Comparison of ENCODE assay signal across 8 mouse cellular contexts in the genomic region with DNA sequence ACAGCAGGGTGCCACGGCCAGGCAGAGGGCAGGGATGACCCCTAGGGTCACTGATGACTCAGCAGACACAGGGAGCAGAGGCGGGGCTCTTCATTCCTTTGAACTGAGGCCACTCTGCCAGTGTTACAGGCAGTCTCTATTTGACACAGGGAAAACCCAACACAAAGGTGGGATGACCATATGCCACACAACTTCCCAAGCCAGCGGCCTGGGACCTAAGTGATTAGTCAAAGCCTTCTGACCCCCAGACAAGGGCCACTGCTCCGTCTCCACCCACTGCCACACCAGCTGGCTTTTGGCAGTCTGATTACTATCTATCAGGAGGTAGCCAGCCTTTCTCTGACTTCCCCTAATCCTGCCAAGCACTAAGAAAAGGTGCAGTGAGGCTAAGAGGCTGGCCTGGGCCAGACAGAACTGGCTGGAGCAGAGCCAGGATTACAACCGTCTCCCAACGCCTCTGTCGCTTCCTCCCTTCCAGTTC. TPM values are rescaled to one million over a fixed set of nuclear protein-coding genes. Genes with fewer than 3 reads are reported as not detected.
A peak's percentile ranks its signal among the peaks of the same experiment; 100 is the strongest.
DNase-seq lines count a peak whose midpoint lies in the region; ATAC-seq and TF ChIP-seq lines count a peak whose summit lies in the region.

No protein-coding gene starts in this region.

- in situ Hi-C loops in ES-E14 (cut with MboI; ENCODE audit: low sequenced_read_pairs in 2 of 2, unreplicated experiment in 2 of 2), result no loop called here

- no peaks in the 10 kb centered on the region for H3K9me3 ChIP-seq in ES-E14 (ENCODE audit: control insufficient read depth, insufficient read depth, low read depth, low read length)
- no peaks in the 10 kb centered on the region for H3K9me3 ChIP-seq in kidney, embryonic 15.5 days (replicated peaks)
- H3K9me3 ChIP-seq in midbrain, embryonic 13.5 days, result no peaks in the 10 kb centered on the region

- no peaks in the 10 kb centered on the region for H3K27me3 ChIP-seq in kidney, embryonic 15.5 days
- no peaks in the 10 kb centered on the region for H3K27me3 ChIP-seq in midbrain, embryonic 13.5 days

- TF ChIP-seq CTCF in embryonic fibroblast, embryonic 13.5 days (IDR thresholded peaks at IDR 0.05; ENCODE audit: borderline replicate concordance, insufficient read depth, low read length), result no peak

- ATAC-seq in kidney, embryonic 15.5 days (replicated peaks; ENCODE audit: low FRiP score), result 0 out of 2 replicates have a peak, but pooled peaks have one; percentile 13
- ATAC-seq in midbrain, embryonic 13.5 days, result no peak
- no peak for ATAC-seq in cerebellum, adult (ENCODE audit: insufficient number of reproducible peaks, low FRiP score, low TSS enrichment)

- no peak overlapping the region for H3K4me3 ChIP-seq in ES-E14 (ENCODE audit: insufficient read depth in 1 of 2, low read depth in 1 of 2, low read length in 2 of 2, poor library complexity in 1 of 2, severe bottlenecking in 1 of 2)
- no peak overlapping the region for H3K4me3 ChIP-seq in embryonic fibroblast, embryonic 13.5 days (ENCODE audit: insufficient read depth, low read length)
- H3K4me3 ChIP-seq in kidney, embryonic 15.5 days (replicated peaks), result no peak overlapping the region
- H3K4me3 ChIP-seq in midbrain, embryonic 13.5 days (replicated peaks), result no peak overlapping the region

- no peak for TF ChIP-seq POLR2A in embryonic fibroblast, embryonic 13.5 days (IDR thresholded peaks at IDR 0.05; ENCODE audit: low read depth, low read length)

- H3K36me3 ChIP-seq in ES-E14 (ENCODE audit: control insufficient read depth, insufficient read depth, low read length, poor library complexity, severe bottlenecking), result peaks cover 19% of the 10 kb centered on the region; the same call in 1 of the 2 replicates
- peaks cover 82% of the 10 kb centered on the region for H3K36me3 ChIP-seq in kidney, embryonic 15.5 days
- H3K36me3 ChIP-seq in midbrain, embryonic 13.5 days, result peaks cover 85% of the 10 kb centered on the region

- H3K4me1 ChIP-seq in ES-E14 (ENCODE audit: control insufficient read depth in 2 of 2, insufficient read depth in 2 of 2, low read length in 2 of 2, poor library complexity in 1 of 2), result peaks cover 31 to 54% of the 10 kb centered on the region in 2 experiments
- peaks cover 19% of the 10 kb centered on the region for H3K4me1 ChIP-seq in embryonic fibroblast, embryonic 13.5 days (ENCODE audit: control insufficient read depth, insufficient read depth, low read length)
- H3K4me1 ChIP-seq in kidney, embryonic 15.5 days, result peaks cover 81% of the 10 kb centered on the region
- H3K4me1 ChIP-seq in midbrain, embryonic 13.5 days (replicated peaks), result peaks cover 77% of the 10 kb centered on the region

- DNase-seq in heart, adult 11 months, result peak; percentile 96
- no peak for DNase-seq in heart, adult 8-10 months (ENCODE audit: low spot score)
- DNase-seq in ES-E14 (ENCODE audit: low read depth, low spot score), result no peak
- no peak for DNase-seq in thymus, postnatal 14 days

- H3K9ac ChIP-seq in ES-E14 (ENCODE audit: insufficient read depth, low read depth, low read length, poor library complexity, severe bottlenecking), result no peak overlapping the region
- H3K9ac ChIP-seq in kidney, embryonic 15.5 days, result no peak overlapping the region
- H3K9ac ChIP-seq in midbrain, embryonic 13.5 days (replicated peaks), result peak overlapping the region; percentile 15; the same call in 1 of the 2 replicates

- WGBS in kidney, embryonic 15.5 days, result 35% methylated on average over 7 of the region's 7 CpGs
- WGBS in midbrain, embryonic 13.5 days, result 21% methylated on average over 7 of the region's 7 CpGs

- H3K4me2 ChIP-seq in kidney, embryonic 15.5 days, result no peak overlapping the region
- H3K4me2 ChIP-seq in midbrain, embryonic 13.5 days (replicated peaks), result peak overlapping the region; percentile 25

- no peak overlapping the region for H3K27ac ChIP-seq in ES-E14 (ENCODE audit: insufficient read depth, low read depth, low read length, poor library complexity, severe bottlenecking)
- H3K27ac ChIP-seq in embryonic fibroblast, embryonic 13.5 days (ENCODE audit: insufficient read depth, low read length), result peak overlapping the region; percentile 7; the same call in 1 of the 2 replicates
- H3K27ac ChIP-seq in kidney, embryonic 15.5 days, result peak overlapping the region; percentile 69
- H3K27ac ChIP-seq in midbrain, embryonic 13.5 days, result no peak overlapping the region

TF ChIP-seq in ES-E14, 5 proteins besides CTCF, POLR2A, EP300 and RAD21:
- no peak for TF ChIP-seq ZC3H11A (IDR thresholded peaks at IDR 0.05; ENCODE audit: borderline replicate concordance, low read depth, low read length)
- TF ChIP-seq CHD2 (IDR thresholded peaks at IDR 0.05; ENCODE audit: low read depth, low read length), result no peak
- TF ChIP-seq MAFK (IDR thresholded peaks at IDR 0.05; ENCODE audit: insufficient read depth, low read depth, low read length), result peak; percentile 46; the same call in 1 of the 2 replicates
TF ChIP-seq in ES-E14: peak in this region for 1.

RNA-seq across cellular contexts. Expression of gene Csnk1e, which starts 20.1 kb away (rescaled TPM):
- 10 to 100 TPM; 49.3 to 64.6 (median 56.6) TPM for total RNA-seq in heart, adult 8-10 months (2022)
- 72.8 and 82.0 TPM in 2 replicates for total RNA-seq in ES-E14 (2012; rRNA removed)
- polyA plus RNA-seq in embryonic fibroblast, embryonic 13.5 days (2011; ENCODE audit: insufficient read length, low read depth, missing spikeins), result 62.7 and 78.9 TPM in 2 replicates
- polyA plus RNA-seq in kidney, embryonic 15.5 days (2015; fragmentation: Nextera tagmentation; extraction: Ambion mirVana), result 87.0 and 90.6 TPM in 2 replicates
- 233 and 269 TPM in 2 replicates for polyA plus RNA-seq in midbrain, embryonic 13.5 days (2015; fragmentation: Nextera tagmentation; extraction: Ambion mirVana)

RNA-seq across cellular contexts. Expression of gene Tmem184b, which starts 31.9 kb away (rescaled TPM):
- 10 to 100 TPM; 34.6 to 46.1 (median 39.0) TPM for total RNA-seq in heart, adult 8-10 months (2022)
- total RNA-seq in ES-E14 (2012; rRNA removed), result 40.6 and 51.7 TPM in 2 replicates
- 82.2 and 98.9 TPM in 2 replicates for polyA plus RNA-seq in embryonic fibroblast, embryonic 13.5 days (2011; ENCODE audit: insufficient read length, low read depth, missing spikeins)
- 67.7 and 75.5 TPM in 2 replicates for polyA plus RNA-seq in kidney, embryonic 15.5 days (2015; fragmentation: Nextera tagmentation; extraction: Ambion mirVana)
- polyA plus RNA-seq in midbrain, embryonic 13.5 days (2015; fragmentation: Nextera tagmentation; extraction: Ambion mirVana), result 32.8 and 35.0 TPM in 2 replicates

Comparison
In these comparisons a context has a peak if more than half of its experiments do, and no peak if none do; other contexts are left out.
1. H3K27ac ChIP-seq: peak in embryonic fibroblast, embryonic 13.5 days (single experiment) and kidney, embryonic 15.5 days (single experiment); none in ES-E14 (single experiment) and midbrain, embryonic 13.5 days (single experiment).